Mouse (Mus musculus): ENCODE measurements at regions not wholly inside any gene's neighbourhood (a gene's known extent, or its start where the extent isn't known, plus 50 kb on each side); places are given as distances from the start of the nearest gene placed in this dataset.
A peak's percentile ranks its signal among the peaks of the same experiment; 100 is the strongest.

DNA sequence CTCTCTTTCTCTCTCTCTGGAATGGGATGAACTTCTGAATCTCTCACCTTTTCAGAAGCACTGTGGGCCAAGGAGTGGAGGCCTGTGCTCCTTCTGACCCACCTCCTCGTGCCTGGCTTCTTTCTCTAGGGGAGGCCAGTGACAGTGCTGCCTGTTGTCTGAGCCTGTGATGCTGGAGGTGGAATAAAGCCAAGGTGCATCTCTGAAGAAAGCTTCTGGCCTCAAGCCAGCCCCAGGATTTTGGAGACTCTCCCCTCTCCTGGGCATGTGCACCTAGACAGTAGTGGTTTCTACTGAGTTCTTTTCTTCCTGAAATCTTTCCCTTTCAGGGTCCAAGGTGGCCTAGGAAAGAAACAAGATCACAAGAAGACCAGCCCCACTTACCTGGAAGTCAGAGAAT, 63.3 kb upstream of the Polg start:
- no peaks in the 10 kb centered on the region for H3K9me3 ChIP-seq
- no peak for DNase-seq (ENCODE audit: extremely low spot score, low spot score)
- WGBS, result 35% methylated on average over 1 of the region's 1 CpGs
- peaks cover 86% of the 10 kb centered on the region for H3K36me3 ChIP-seq (replicated peaks)
- peak overlapping the region; percentile 95 for H3K27ac ChIP-seq
- H3K27me3 ChIP-seq (ENCODE audit: poor library complexity, severe bottlenecking), result peaks cover 100% of the 10 kb centered on the region
- no peak overlapping the region for H3K4me3 ChIP-seq
- peaks cover 99% of the 10 kb centered on the region for H3K4me1 ChIP-seq

DNA sequence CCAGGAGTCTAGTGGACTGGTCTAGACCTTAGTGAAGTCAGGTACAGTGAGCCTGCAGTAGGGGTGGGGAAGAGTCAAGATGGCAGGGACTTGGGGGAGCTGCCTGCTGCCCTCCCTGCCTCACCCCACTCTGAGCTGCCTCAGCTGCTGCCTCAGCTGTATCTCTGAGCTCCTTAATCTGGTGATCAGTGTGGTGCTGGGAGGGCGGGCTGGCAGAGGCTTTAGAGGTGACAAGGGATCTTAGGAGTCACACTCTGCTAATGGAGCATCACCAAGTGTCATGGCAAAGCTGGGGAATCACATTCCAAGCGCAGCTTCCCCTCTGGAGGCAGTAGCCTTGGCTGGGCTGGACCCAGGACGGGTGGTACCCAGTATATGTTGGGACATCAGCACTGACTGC, 61.8 kb upstream of the Polg start:
- peaks cover 100% of the 10 kb centered on the region for H3K27me3 ChIP-seq (ENCODE audit: poor library complexity, severe bottlenecking)
- 36% methylated on average over 3 of the region's 3 CpGs for WGBS
- peak overlapping the region; percentile 95 for H3K27ac ChIP-seq
- H3K9me3 ChIP-seq, result no peaks in the 10 kb centered on the region
- H3K36me3 ChIP-seq (replicated peaks), result peaks cover 96% of the 10 kb centered on the region
- DNase-seq (ENCODE audit: extremely low spot score, low spot score), result no peak
- peaks cover 99% of the 10 kb centered on the region for H3K4me1 ChIP-seq
- H3K4me3 ChIP-seq, result peak overlapping the region; percentile 5; the same call in 1 of the 2 replicates

DNA sequence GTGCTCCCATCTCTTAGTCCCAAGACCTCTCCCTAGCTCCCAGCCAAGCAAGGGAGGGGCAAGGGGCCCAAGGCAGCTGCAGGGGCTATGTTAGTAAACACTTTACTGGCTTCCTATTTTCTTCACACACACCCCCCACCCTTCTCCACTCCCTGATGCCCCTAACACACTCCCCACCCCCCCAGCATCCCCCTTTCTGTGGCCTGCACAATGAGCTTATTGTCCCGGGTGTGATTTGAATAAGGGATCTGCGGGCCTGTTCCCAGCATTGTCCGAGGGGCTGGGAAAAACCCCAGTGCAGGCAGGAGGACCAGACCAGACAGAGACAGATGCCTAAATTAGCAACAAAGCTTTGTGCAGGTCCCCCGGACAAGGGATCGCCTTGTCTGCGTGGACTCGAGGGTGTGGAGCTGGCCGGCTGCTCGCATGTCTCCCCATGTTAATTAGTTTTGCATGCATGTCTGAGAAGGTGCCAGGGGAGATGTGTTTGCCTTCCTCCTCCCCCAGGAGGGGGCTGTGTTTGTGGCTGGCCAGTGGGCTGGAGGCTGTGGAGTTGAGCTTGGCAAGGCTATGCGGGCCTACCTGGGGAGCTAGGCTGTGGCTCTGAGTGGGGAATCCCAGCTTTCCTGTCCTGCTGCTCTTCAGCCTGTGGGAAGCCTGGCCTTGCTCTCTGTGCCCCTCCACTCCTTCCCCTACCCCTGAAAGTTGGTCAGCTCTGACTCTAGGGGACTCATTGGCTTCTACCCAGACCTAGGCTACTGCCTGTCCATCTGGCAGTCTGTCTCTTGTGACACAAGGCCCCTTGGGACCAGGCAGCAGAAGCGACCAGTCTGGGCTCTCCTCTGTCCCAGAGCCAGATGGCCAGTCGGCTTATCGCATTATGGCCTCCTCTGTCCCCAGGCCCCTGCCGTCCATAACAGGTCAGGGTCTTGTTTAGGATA, 59.8 kb upstream of the Polg start:
- DNase-seq (ENCODE audit: extremely low spot score, low spot score), result peak; percentile 79
- Histone ChIP-seq H3K4me1 (peaks cover 99% of the 10 kb centered on the region), H3K4me3 (peak overlapping the region; percentile 18; the same call in 1 of the 2 replicates), H3K27me3 (ENCODE audit: poor library complexity, severe bottlenecking) (peaks cover 100% of the 10 kb centered on the region), H3K9me3 (no peaks in the 10 kb centered on the region), H3K27ac (peak overlapping the region; percentile 95), H3K36me3 (replicated peaks) (peaks cover 96% of the 10 kb centered on the region)
- 15% methylated on average over 14 of the region's 14 CpGs for WGBS

DNA sequence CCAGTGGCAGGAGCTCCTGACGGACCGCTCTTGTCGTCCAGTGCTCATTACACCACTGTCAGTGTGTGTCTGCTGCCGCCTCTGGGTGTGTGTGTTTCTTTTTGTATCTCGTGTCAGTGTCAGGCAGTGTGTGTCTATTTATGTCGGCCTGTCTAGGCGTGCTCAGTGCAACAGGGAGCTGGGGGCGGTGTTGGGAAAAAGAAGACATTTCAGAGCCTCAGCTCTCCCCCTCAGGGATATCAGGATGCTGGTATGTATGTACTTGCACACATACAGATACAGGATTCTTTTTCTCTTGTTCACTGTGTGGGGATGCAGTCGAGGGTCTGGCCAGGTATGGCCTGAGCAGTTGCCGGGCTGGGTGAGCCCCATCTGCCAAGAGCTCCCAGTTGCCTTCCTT, 58.8 kb upstream of the Polg start:
- no peaks in the 10 kb centered on the region for H3K9me3 ChIP-seq
- peaks cover 96% of the 10 kb centered on the region for H3K36me3 ChIP-seq (replicated peaks)
- peak overlapping the region; percentile 18; the same call in 1 of the 2 replicates for H3K4me3 ChIP-seq
- H3K4me1 ChIP-seq, result peaks cover 99% of the 10 kb centered on the region
- H3K27me3 ChIP-seq (ENCODE audit: poor library complexity, severe bottlenecking), result peaks cover 100% of the 10 kb centered on the region
- H3K27ac ChIP-seq, result peak overlapping the region; percentile 95
- WGBS, result 61% methylated on average over 10 of the region's 10 CpGs
- DNase-seq (ENCODE audit: extremely low spot score, low spot score), result no peak

- peaks cover 100% of the 10 kb centered on the region for H3K27me3 ChIP-seq (ENCODE audit: poor library complexity, severe bottlenecking)
- peak overlapping the region; percentile 98 for H3K27ac ChIP-seq
- H3K36me3 ChIP-seq (replicated peaks), result peaks cover 95% of the 10 kb centered on the region
- peaks cover 100% of the 10 kb centered on the region for H3K4me1 ChIP-seq
- no peak overlapping the region for H3K4me3 ChIP-seq
- DNase-seq (ENCODE audit: extremely low spot score, low spot score), result no peak
- 91% methylated on average over 4 of the region's 4 CpGs for WGBS
- H3K9me3 ChIP-seq, result no peaks in the 10 kb centered on the region
Measured at GRCm38 (mm10) chr7:79523696-79524095, 57.5 kb upstream of the Polg start.

DNA sequence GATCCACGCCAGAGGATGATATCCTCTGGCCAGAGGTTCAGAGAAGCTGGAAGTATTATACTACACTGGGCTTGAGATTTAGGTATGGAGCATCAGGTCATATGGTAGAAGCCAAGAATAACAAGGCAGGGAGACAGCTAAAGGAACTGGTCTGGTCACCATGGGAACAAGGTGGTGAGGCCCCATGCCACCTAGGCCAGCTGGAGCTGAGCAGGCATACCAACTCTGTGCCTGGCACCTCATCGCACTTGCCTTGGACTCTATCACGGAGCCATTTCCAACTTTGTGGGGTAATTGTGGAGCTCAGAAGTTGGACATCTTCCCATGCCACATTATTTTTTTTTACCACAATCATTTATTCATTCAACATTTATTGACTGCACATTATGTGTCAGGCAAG, 55.9 kb upstream of the Polg start:
- 92% methylated on average over 3 of the region's 3 CpGs for WGBS
- Histone ChIP-seq H3K4me1 (peaks cover 100% of the 10 kb centered on the region), H3K36me3 (replicated peaks) (peaks cover 84% of the 10 kb centered on the region), H3K27ac (peak overlapping the region; percentile 98; the same call in 1 of the 2 replicates), H3K9me3 (no peaks in the 10 kb centered on the region), H3K27me3 (ENCODE audit: poor library complexity, severe bottlenecking) (peaks cover 100% of the 10 kb centered on the region), H3K4me3 (no peak overlapping the region)
- no peak for DNase-seq (ENCODE audit: extremely low spot score, low spot score)

DNA sequence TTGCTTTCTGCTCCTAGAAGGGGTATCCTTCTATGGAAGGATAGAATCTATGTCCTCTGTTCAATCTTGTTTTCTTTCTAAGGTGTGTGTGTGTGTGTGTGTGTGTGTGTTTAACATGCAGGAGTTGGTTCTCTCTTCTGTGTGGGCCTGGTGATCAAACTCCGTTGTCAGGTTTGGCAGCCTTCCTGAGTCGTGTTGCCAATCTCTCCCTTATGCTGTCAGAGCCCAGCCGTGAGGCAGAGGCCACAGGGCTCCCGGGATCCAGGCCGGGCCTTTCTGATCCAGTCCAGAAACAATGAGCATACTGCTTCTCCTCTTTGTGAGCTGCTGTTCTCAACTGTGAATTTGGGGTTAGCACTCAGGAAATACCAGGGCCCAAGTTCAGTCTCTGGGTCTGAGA, 55.1 kb upstream of the Polg start:
- 64% methylated on average over 5 of the region's 5 CpGs for WGBS
- Histone ChIP-seq H3K4me3 (no peak overlapping the region), H3K27ac (peak overlapping the region; percentile 98; the same call in 1 of the 2 replicates), H3K9me3 (no peaks in the 10 kb centered on the region), H3K4me1 (peaks cover 100% of the 10 kb centered on the region), H3K36me3 (replicated peaks) (peaks cover 79% of the 10 kb centered on the region), H3K27me3 (ENCODE audit: poor library complexity, severe bottlenecking) (peaks cover 100% of the 10 kb centered on the region)
- DNase-seq (ENCODE audit: extremely low spot score, low spot score), result no peak

- 54% methylated on average over 2 of the region's 2 CpGs for WGBS
- Histone ChIP-seq H3K27ac (peak overlapping the region; percentile 98), H3K36me3 (replicated peaks) (peaks cover 83% of the 10 kb centered on the region), H3K27me3 (ENCODE audit: poor library complexity, severe bottlenecking) (peaks cover 100% of the 10 kb centered on the region), H3K4me1 (peaks cover 100% of the 10 kb centered on the region), H3K4me3 (peak overlapping the region; percentile 9; the same call in 1 of the 2 replicates), H3K9me3 (no peaks in the 10 kb centered on the region)
- no peak for DNase-seq (ENCODE audit: extremely low spot score, low spot score)
Measured at GRCm38 (mm10) chr7:79520222-79520710, 54.1 kb upstream of the Polg start.

GRCm38 (mm10) chr7:79518928-79519327, 52.8 kb upstream of the Polg start:
- H3K4me3 ChIP-seq, result peak overlapping the region; percentile 13; the same call in 1 of the 2 replicates
- DNase-seq (ENCODE audit: extremely low spot score, low spot score), result no peak
- H3K27me3 ChIP-seq (ENCODE audit: poor library complexity, severe bottlenecking), result peaks cover 100% of the 10 kb centered on the region
- WGBS, result 56% methylated on average over 7 of the region's 7 CpGs
- H3K4me1 ChIP-seq, result peaks cover 100% of the 10 kb centered on the region
- H3K9me3 ChIP-seq, result no peaks in the 10 kb centered on the region
- H3K27ac ChIP-seq, result peak overlapping the region; percentile 98
- H3K36me3 ChIP-seq (replicated peaks), result peaks cover 83% of the 10 kb centered on the region

DNA sequence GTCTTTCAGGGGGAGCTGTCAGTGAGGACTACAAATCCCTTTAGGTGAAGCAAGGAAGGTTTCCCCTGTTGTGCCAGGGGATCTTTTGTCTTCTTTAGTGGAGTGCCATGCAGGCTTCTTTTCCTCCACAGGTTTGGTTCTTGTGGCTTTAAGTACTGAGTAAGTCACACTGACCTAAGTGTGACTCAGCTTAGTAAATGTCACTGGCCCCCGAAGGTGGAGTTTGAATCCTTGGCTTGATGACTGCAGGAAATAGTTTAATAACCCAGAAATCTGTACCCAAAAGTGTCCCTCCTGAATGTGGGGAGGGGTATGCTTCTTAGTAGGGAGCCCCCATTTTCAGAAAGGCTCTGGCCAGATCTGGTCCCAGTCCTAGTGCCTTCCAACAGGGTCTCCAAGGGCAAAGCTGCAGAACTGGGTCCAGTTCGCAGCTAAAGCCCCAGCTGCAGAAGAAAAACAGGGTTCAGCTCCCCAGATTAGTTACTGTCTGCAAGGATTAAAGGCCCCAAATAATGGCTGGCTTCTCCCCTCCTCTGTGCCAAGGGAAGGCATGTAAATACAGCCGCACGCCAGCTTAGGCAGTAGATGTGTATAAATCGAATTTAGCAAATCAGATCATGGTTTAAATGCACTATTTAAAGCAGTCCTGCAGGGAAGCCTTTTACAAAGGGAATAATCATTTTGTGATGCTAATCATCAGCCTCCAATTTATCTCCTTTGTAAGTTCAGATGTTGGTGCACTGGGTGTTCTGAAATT, 51.6 kb upstream of the Polg start:
- Histone ChIP-seq H3K9me3 (no peaks in the 10 kb centered on the region), H3K4me3 (peak overlapping the region; percentile 13; the same call in 1 of the 2 replicates), H3K4me1 (peaks cover 100% of the 10 kb centered on the region), H3K27ac (peak overlapping the region; percentile 98), H3K27me3 (ENCODE audit: poor library complexity, severe bottlenecking) (peaks cover 100% of the 10 kb centered on the region), H3K36me3 (replicated peaks) (peaks cover 80% of the 10 kb centered on the region)
- DNase-seq (ENCODE audit: extremely low spot score, low spot score), result no peak
- WGBS, result 41% methylated on average over 5 of the region's 5 CpGs

DNA sequence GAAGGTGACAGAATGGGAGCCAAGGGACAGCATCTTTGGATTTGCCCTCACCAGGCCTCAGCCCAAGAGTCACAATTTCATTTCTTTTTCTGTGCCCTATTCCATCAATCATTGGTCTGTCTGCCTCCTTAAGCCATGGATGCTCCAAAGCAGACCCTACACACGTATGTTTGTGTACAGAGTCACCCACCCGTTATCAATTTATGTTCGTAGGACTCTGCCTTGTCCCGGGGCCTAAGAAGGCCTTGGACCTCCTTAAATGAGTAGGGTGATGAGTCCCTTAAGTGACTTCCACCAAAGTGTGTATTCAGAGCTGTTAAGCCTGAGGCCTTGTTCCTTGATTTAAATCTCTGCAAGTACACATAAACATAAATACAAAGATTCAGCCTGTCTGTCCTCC, 50.1 kb upstream of the Polg start:
- Histone ChIP-seq H3K27me3 (ENCODE audit: poor library complexity, severe bottlenecking) (peaks cover 100% of the 10 kb centered on the region), H3K36me3 (replicated peaks) (peaks cover 74% of the 10 kb centered on the region), H3K4me3 (peak overlapping the region; percentile 44; the same call in 1 of the 2 replicates), H3K27ac (peak overlapping the region; percentile 98), H3K9me3 (no peaks in the 10 kb centered on the region), H3K4me1 (peaks cover 100% of the 10 kb centered on the region)
- no peak for DNase-seq (ENCODE audit: extremely low spot score, low spot score)
- 69% methylated on average over 4 of the region's 4 CpGs for WGBS
